Mouse (Mus musculus): ENCODE data around the gene Pigk.

GRCm38 (mm10) chr3:153018051-153018450, 304.2 kb downstream of the Pigk start:
- TF ChIP-seq CTCF (IDR thresholded peaks at IDR 0.05; ENCODE audit: low read depth, low read length) (no peak), POLR2A (IDR thresholded peaks at IDR 0.05; ENCODE audit: borderline replicate concordance, low read depth, low read length) (no peak)

All from bone marrow macrophage, adult 2 months (primary cell).